Mouse (Mus musculus) heart, adult 2 months (tissue): ENCODE data around the gene Gk5. TPM values are rescaled to one million over a fixed set of nuclear protein-coding genes. Genes with fewer than 3 reads are reported as not detected.
"Not testable (repeated sequence)": the region's sequence is repeated elsewhere in the genome, so short reads cannot be mapped to it uniquely, and the experiment has no call there.

Experiments
- DNase-seq, 2 experiments: peaks; one replicate each; pipeline ENCODE4 v3.0.0; 2021
- H3K27ac ChIP-seq: fragments of 200-600 bp; 2 replicates; pipeline ENCODE4 v1.8.1; 2022
- H3K27me3 ChIP-seq: fragments of 200-500 bp; 2 replicates; pipeline ENCODE4 v1.6.1; 2012; ENCODE audit warnings: mild to moderate bottlenecking, low read length, inconsistent platforms, mixed read lengths; ENCODE audit not compliant: control insufficient read depth, insufficient read depth
- H3K36me3 ChIP-seq: fragments of 200-500 bp; 2 replicates; pipeline ENCODE4 v1.6.1; 2012; ENCODE audit warnings: low read length, inconsistent platforms; ENCODE audit not compliant: control insufficient read depth, insufficient read depth
- H3K4me1 ChIP-seq: fragments of 200-500 bp; 2 replicates; pipeline ENCODE4 v1.6.1; 2011; ENCODE audit warnings: low read length; ENCODE audit not compliant: control insufficient read depth, insufficient read depth
- H3K4me3 ChIP-seq: fragments of 200-600 bp; 2 replicates; pipeline ENCODE4 v1.8.1; 2022
- H3K79me2 ChIP-seq: fragments of 200-500 bp; replicated peaks from 2 replicates; pipeline ENCODE4 v1.6.1; 2012; ENCODE audit warnings: mild to moderate bottlenecking, inconsistent platforms, low read length, moderate library complexity, mixed read lengths; ENCODE audit not compliant: control insufficient read depth, insufficient read depth
- H3K9ac ChIP-seq: fragments of 200-500 bp; 2 replicates; pipeline ENCODE4 v1.6.1; 2012; ENCODE audit warnings: low read depth, mild to moderate bottlenecking, control low read depth, inconsistent platforms, low read length, mixed read lengths
- CTCF ChIP-seq: fragments of 200-600 bp; IDR thresholded peaks from 2 replicates; pipeline ENCODE4 v1.8.1; 2022; ENCODE audit warnings: antibody characterized with exemption, mild to moderate bottlenecking, moderate library complexity
- EP300 ChIP-seq: fragments of 200-500 bp; IDR thresholded peaks from 2 replicates; pipeline ENCODE4 v1.6.1; 2011; ENCODE audit warnings: low read depth, low read length, control low read depth; ENCODE audit not compliant: insufficient read depth
- POLR2A ChIP-seq: fragments of 200-500 bp; IDR thresholded peaks from 2 replicates; pipeline ENCODE4 v1.6.1; 2011; ENCODE audit warnings: mild to moderate bottlenecking, low read depth, low read length, control low read depth; ENCODE audit not compliant: insufficient read depth
- WGBS: fragments of 180-500 bp; shearing (Covaris S2); methylation state at CpG from one replicate; pipeline ENCODE4 v1.1.7; 2018; 5-methylcytosine and 5-hydroxymethylcytosine counted together
- intact Hi-C: fragments of 180-260 bp; cut with DNase I; formaldehyde crosslinking; loops from one replicate; pipeline ENCODE4 v1.15.1; 2025
- polyA plus RNA-seq: library from polyadenylated mRNA; depleted of rRNA; stranded (reverse); fragments of >200 nt; gene quantifications from 2 replicates; pipeline ENCODE4 v1.2.3, GENCODE M21; 2012
- total RNA-seq, 2 experiments: library from RNA; stranded (reverse); gene quantifications; 2 replicates each; pipeline ENCODE4 v1.2.3; 2021

Gk5 gene
- total and polyA plus RNA-seq, 3 experiments, result 2.0 to 3.1 (median 2.7) TPM

- DNase-seq, result peak; percentile 17 to 42
- no peak for TF ChIP-seq EP300
- Histone ChIP-seq H3K79me2 (no peaks in the 10 kb centered on the region), H3K9ac (no peak overlapping the region), H3K27ac (peak overlapping the region; percentile 65), H3K27me3 (no peaks in the 10 kb centered on the region), H3K4me1 (peaks cover 5% of the 10 kb centered on the region), H3K36me3 (0 out of 2 replicates have a peak, but pooled peaks cover 2% of the 10 kb centered on the region), H3K4me3 (no peak overlapping the region)
- WGBS, result 28% methylated on average over 4 of the region's 4 CpGs
- intact Hi-C loops, result no loop called here
Observed at GRCm38 (mm10) chr9:96158431-96158830, 39.3 kb downstream of the Gk5 start.

- no peaks in the 10 kb centered on the region for H3K79me2 ChIP-seq
- H3K4me1 ChIP-seq, result peaks cover 5% of the 10 kb centered on the region
- no peaks in the 10 kb centered on the region for H3K27me3 ChIP-seq
- 35% methylated on average over 3 of the region's 3 CpGs for WGBS
- TF ChIP-seq EP300 (no peak), POLR2A (no peak)
- intact Hi-C loops, result no loop called here
- no peak overlapping the region for H3K9ac ChIP-seq
- H3K27ac ChIP-seq, result peak overlapping the region; percentile 65
- DNase-seq, result no peak
- no peak overlapping the region for H3K4me3 ChIP-seq
- 0 out of 2 replicates have a peak, but pooled peaks cover 2% of the 10 kb centered on the region for H3K36me3 ChIP-seq
Observed at GRCm38 (mm10) chr9:96159047-96159446, 39.9 kb downstream of the Gk5 start.

- H3K27ac ChIP-seq, result peak overlapping the region; percentile 52
- no peak for TF ChIP-seq POLR2A
- no peak for TF ChIP-seq CTCF
- TF ChIP-seq EP300, result no peak
Observed at GRCm38 (mm10) chr9:96160767-96161166, 41.6 kb downstream of the Gk5 start.

GRCm38 (mm10) chr9:96162421-96162820, 43.3 kb downstream of the Gk5 start:
- DNase-seq, result no peak
- TF ChIP-seq EP300 (no peak), CTCF (no peak), POLR2A (no peak)
- peaks cover 6% of the 10 kb centered on the region for H3K4me1 ChIP-seq
- H3K36me3 ChIP-seq, result 0 out of 2 replicates have a peak, but pooled peaks cover 2% of the 10 kb centered on the region
- intact Hi-C loops, result no loop called here
- 81% methylated on average over 5 of the region's 5 CpGs for WGBS
- H3K79me2 ChIP-seq, result no peaks in the 10 kb centered on the region
- H3K27me3 ChIP-seq, result no peaks in the 10 kb centered on the region
- no peak overlapping the region for H3K27ac ChIP-seq
- no peak overlapping the region for H3K4me3 ChIP-seq
- no peak overlapping the region for H3K9ac ChIP-seq

More at GRCm38 (mm10) chr9:96160767-96161166, 41.6 kb downstream of the Gk5 start:
- Histone ChIP-seq H3K36me3 (0 out of 2 replicates have a peak, but pooled peaks cover 2% of the 10 kb centered on the region), H3K4me1 (peaks cover 5% of the 10 kb centered on the region), H3K79me2 (no peaks in the 10 kb centered on the region), H3K9ac (no peak overlapping the region), H3K4me3 (no peak overlapping the region), H3K27me3 (no peaks in the 10 kb centered on the region)
- intact Hi-C loops, result no loop called here
- WGBS, result 57% methylated on average over 3 of the region's 3 CpGs
- peak; percentile 37 to 46 for DNase-seq

GRCm38 (mm10) chr9:96163443-96163842, 44.3 kb downstream of the Gk5 start:
- no peak overlapping the region for H3K27ac ChIP-seq
- DNase-seq, result no peak
- no peak overlapping the region for H3K9ac ChIP-seq
- WGBS, result 97% methylated on average over 7 of the region's 7 CpGs
- no peak overlapping the region for H3K4me3 ChIP-seq
- H3K27me3 ChIP-seq, result no peaks in the 10 kb centered on the region
- H3K36me3 ChIP-seq, result 0 out of 2 replicates have a peak, but pooled peaks cover 2% of the 10 kb centered on the region
- peaks cover 4% of the 10 kb centered on the region for H3K4me1 ChIP-seq
- TF ChIP-seq CTCF (no peak), EP300 (no peak), POLR2A (no peak)
- H3K79me2 ChIP-seq, result no peaks in the 10 kb centered on the region
- intact Hi-C loops, result no loop called here

GRCm38 (mm10) chr9:96163983-96164382, 44.8 kb downstream of the Gk5 start:
- H3K4me1 ChIP-seq, H3K9ac ChIP-seq, H3K36me3 ChIP-seq, intact Hi-C loops, H3K4me3 ChIP-seq, H3K27ac ChIP-seq, H3K27me3 ChIP-seq, DNase-seq, H3K79me2 ChIP-seq: not testable (repeated sequence)
- WGBS, result 98% methylated on average over 15 of the region's 15 CpGs
